In genomic region chr2:10972051-10972450, GRCm38 (mm10) we compare ENCODE assay signal across 11 mouse cellular contexts.
"Had no signal": no experiment of that assay in that cellular context is flagged by ENCODE, and none has a peak within 500 bp of the region (broad histone marks: within the 10 kb centered on the region; RNA-seq: fewer than 3 reads in every experiment).

No protein-coding gene starts in this region.

- DNase-seq: kidney, adult 8-10 months; kidney, postnatal 25 days; liver; liver, embryonic 13.5 days; liver, postnatal 0 days; right cerebral cortex, postnatal 14 days; thymus, postnatal 4 days had no signal

- H3K27ac ChIP-seq: limb, embryonic 12.5 days; liver, embryonic 13.5 days; lung, embryonic 15.5 days; midbrain, embryonic 13.5 days; stomach, postnatal 0 days had no signal

- H3K4me3 ChIP-seq: limb, embryonic 12.5 days; liver, embryonic 13.5 days; lung, embryonic 15.5 days; midbrain, embryonic 13.5 days had no signal

- H3K4me1 ChIP-seq: limb, embryonic 12.5 days; liver, embryonic 13.5 days; lung, embryonic 15.5 days; midbrain, embryonic 13.5 days had no signal

- H3K36me3 ChIP-seq: limb, embryonic 12.5 days; liver, embryonic 13.5 days; lung, embryonic 15.5 days; midbrain, embryonic 13.5 days had no signal

- H3K9me3 ChIP-seq: limb, embryonic 12.5 days; liver, embryonic 13.5 days; lung, embryonic 15.5 days; midbrain, embryonic 13.5 days had no signal

- H3K27me3 ChIP-seq: limb, embryonic 12.5 days; liver, embryonic 13.5 days; lung, embryonic 15.5 days; midbrain, embryonic 13.5 days had no signal
